Mouse (Mus musculus) adrenal gland, postnatal 4 days (tissue): ENCODE data around the gene Stat5a. TPM values are rescaled to one million over a fixed set of nuclear protein-coding genes. Genes with fewer than 3 reads are reported as not detected.

Experiments used
- DNase-seq, 2 experiments: peaks; one replicate each; pipeline ENCODE4 v3.0.0; 2021 to 2022; ENCODE audit warnings: low spot score in 2 of 2, mixed read lengths in 2 of 2
- total RNA-seq, 2 experiments: library from RNA; stranded (reverse); gene quantifications; 2 replicates each; pipeline ENCODE4 v1.2.3; 2021

Gene Stat5a
- total RNA-seq, 2 experiments from 2014 or later: 34.1 to 42.1 TPM

DNA sequence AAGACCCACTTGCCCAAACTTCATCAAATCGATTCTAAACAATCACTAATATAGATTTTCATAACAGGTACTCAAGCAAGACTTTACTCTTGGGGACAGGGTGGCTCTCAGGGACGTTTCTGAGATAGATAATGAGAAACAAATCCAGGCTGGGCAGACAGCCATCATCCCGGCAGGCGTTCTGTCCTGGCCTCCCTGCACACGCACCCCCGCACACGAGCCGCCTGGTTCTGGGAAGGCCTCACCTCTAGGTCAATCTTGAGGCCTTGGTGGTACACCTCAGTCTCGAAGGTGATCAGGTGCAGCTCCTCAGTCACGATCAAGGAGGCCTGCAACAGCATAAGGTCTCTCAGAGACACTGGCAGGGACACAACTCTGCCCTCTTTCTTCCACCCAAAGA lies 36.9 kb downstream of the Stat5a start:
- no peak for DNase-seq

DNA sequence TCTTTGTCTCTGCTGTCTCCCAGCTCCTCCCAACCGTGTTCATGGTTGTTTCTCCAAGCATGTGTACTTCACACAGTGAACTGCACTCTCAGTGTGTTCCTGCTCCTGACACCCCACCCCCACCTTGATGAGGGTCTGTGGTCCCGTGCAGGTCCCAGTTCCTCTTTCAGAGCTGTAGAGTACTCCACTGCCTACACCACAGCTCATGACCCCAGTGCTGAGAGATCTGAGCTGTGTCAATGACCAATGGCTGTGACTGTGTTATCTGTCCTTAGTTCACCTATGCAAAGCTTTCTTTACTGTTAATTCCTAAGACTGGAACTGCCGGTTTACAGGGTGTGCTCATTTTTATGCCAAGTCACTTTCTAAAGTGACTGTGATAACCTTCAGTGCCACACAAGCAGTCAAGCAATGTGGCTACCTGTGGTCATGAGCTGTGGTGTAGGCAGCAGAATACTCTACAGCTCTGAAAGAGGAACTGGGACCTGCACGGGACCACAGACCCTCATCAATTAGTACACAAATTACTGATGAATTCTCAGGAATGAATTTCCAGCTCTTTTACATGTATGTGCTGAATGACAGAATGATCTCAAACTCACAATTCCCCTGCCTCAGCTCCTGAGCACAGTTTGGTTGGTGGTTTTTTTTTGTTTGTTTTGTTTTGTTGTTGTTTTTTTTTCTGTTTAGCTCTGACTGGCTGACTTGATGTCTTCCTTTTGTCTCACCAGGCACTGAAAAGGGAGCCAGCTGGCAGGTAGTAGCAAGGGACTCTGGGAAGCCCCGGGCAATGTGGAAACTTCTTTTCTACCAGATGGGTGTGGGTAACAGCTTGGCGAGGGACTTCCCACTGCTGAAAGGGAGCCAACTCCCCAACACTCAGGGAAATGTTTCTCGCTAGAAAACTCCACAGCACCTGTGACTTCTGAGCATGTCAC lies 38.4 kb downstream of the Stat5a start:
- DNase-seq: no peak

DNA sequence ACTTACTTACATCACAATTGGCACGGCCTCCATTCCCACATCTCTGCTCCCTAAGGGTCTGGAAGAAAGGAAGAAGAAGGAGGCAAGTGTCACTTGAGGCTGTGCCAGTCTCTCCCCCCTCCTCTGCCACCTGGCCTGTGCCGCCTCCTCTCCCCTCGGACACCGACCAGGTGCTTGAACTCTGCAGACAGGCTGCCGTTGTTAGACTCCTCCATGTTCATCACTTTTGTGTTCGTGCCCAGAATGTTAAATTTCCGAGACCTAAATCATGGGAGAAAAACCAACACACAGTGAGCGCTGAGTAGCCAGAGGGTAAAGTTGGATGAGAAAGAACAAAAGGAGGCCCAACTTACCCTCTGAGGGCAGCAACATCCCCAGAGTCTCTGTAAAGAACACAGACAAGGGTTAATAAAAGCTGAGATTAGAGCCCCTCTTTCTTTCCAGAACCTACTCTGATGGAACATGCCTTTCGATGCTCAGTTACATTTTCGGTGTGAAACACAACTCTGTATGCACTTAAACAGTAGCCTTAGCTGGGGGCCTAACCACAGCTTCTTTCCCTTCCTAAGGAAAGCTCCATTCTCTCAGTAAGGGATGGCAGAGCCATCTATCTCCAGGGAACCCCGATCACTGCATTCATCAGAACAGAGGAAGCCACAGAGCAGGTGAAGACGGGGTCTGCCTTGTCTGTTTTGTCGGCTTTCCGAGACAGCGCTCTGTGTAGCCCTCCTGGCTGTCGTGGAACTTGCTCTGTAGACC lies 39.5 kb downstream of the Stat5a start:
- no peak for DNase-seq

DNA sequence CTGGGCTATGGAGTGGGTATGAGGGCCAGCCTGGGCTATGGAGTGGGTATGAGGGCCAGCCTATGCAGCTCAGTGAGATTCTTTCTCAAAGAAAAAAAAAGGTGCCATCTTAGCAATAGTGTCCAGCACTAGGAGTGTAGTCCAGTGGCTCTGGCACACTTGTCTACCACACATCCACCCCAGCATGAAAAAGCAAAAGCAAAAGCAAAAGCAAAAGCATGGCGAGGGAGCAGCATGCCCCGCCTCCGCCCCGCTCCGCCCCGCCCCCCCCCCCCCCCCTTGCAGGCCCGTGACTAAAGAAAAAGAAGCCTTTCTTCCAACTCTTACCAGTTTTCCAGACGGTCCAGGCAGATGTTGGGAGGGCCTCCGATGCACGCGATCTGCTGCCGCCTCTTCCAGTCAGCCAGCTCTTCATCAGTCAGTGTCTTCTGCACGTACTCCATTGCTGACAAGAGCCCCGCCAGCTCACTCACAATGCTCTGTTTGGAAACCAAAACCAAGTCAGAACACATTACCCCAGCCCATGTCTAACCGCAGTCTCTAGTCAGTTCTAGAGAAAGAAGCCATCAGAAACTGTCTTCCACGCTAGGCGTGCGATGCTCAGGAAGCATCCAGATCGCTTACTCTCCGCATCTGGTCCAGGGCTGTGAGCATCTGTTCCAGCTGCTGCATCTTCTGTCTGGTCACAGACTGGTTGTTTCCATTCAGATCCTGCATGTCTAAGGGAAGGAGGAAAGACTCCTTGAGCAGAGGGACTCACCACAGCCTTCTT lies 45.6 kb downstream of the Stat5a start:
- no peak for DNase-seq

DNA sequence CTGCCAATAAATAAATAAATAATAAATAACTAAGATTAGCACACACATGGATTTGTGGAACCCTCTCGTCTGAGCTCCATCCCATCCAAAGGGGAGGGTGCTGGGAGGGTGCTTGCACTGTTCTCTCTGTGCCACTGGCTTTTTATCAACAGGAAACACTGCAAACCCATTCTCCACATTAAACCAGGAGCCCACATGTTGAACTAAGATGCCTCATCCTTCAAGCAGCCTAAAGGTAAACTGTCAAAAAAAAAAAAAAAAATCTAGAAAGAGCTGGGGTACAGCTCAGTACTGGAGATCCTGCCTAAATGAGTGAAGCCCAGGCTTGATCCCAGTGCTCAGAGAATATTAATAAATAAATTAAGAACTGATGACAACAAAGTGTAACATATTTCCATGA lies 46.8 kb downstream of the Stat5a start:
- DNase-seq: no peak

DNA sequence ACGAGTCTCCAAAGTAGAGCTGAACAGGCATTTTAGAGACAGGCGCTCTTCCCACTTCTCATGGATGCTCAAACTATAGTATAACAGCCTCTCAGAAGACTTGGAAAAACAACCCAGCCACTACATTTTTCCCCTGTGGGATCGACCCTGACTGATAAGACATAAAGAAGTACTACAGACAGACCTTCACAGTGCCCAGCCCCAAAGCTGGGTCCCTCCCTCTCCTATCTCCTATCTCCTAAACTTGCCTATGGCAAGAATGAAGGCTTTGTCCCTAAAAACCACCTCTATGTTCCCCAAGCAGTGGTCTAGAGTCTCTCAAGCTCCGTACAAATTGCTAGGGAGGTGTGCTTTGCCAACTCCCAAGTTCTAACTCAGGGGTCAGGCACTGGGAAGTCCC lies 47.7 kb downstream of the Stat5a start:
- no peak for DNase-seq

DNA sequence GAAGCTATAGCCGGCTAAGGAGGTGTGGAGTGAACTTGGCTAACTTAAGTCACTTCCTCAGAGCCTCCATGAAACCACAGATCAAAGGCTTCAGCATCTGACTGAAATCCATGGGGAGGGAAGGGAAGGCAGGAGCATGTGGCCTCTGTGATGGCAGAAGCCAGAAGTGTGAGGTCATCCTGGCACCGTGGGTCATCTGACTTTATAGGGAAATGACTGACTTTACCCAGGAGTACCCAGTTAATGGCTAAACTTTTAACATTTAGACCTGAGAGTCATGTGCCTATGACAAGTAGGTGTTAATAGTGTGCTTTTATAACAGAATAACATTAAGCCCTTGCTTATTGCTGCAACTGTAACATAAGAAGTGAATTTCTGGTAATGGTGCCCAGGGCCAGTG lies 49.0 kb downstream of the Stat5a start:
- no peak for DNase-seq

DNA sequence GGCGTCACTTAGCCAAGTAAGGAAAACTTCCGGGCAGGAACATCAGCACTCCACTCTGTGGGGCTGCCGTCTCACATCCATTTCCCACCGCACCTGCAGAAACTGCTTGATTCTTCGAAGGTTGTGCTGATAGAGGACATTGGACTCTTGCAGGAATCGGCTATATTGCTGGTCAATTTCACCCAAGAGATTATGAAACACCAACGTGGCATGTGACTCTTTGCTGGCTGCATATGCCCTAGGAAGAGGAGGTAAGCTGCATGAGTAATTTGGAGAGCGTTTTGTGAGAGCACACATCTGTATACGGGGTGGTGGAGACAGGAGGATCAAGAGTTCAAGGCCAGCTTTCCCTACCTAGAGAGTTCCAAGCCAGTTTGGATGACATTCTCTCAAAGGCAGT lies 49.4 kb downstream of the Stat5a start:
- DNase-seq: no peak

DNA sequence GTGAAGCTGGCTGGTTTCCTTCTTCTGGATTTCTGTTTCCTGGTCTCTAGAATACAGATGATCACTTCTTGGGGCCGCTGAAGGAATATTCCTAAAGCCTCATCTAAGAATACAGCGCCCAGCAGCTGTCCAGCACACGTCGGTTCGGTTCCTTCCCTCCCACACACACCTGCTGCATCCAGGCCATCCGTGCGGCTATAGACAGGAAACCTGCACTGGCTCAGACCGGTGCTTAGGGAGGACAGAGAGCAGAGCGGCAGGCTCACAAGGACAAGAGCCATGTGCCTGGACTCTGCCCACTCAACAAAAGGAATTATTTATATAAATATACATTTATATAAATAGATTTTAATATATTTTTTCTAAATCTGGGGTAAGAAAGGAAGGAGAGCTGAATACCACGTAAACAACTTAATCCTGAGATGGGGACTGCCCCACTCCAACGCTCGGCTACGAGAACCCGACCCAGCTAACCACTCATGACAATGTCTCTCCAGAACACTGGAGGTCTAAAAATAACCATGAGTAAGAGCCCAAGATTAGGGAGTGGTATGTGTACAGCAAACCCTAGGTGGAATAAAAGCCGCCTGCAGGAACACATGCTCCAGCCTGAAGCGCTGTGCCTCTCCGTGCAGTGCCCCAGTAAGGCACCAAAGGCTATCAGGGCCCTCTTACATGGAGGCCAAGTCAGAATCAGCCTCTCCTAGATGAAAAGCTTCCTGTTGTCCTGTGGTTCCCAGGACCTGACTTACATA lies 53.4 kb downstream of the Stat5a start:
- DNase-seq: no peak

DNA sequence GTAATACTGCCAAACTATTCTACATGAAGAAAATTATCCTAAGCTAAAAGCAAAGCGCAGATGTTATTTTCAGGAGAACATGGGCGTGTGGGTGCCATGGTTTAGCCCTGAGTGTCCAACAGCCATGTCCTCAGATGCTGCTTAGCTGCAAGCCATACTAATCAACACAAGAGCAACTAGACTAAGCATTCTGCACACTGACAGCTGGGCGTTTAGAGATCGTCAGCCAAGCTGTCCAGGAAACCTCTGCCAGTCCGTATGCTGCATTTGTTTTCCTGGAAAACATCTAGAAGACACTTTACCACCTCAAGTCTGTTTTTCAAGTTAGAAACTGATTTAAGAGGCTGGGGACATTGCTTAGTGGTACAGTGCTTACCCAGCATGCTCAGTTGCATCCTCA lies 55.3 kb downstream of the Stat5a start:
- no peak for DNase-seq

DNA sequence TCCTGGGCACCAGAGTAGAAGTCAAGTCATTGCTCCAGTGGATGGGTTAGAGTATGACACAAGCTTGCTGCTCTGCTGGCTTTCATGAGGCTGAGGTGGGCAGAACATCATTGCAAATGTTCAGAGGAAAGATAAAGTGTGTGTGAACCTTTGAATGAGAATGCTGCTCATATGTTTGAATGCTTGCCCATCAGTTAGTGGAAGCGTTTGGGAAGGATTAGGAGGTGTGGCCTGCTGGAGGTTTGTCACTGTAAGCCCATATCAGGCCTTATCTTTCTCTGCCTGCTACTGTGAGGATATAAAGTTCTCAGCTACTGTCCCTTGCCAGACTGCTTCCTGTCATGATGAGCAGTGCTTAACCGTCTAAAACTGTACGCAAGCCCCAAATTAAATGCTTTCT lies 55.9 kb downstream of the Stat5a start:
- no peak for DNase-seq

DNA sequence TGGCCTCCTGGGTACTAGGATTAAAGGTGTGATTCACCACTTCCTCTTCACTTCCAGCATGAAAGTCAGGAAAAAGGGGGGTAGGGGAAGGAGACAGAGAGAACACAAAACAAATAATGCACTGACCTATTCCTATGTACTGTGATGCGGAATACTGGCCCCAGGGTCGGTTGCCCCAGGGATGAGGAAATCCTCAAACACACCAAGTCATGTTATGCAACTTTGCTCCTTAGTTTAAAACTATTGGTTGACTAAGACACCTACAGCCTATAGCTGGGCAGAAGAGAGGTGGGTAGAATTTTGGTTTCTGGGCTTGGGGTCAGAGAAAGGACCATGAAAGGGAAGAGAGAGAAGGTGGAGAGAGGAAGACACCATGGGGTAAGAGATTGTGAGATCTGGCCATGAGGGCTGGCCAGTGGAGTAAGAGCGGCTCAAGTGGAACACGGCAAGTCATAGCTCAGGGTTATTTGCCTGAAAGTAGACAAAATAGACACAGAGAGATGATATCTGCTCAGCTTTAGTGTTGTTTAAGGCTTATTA lies 57.4 kb downstream of the Stat5a start:
- no peak for DNase-seq

DNA sequence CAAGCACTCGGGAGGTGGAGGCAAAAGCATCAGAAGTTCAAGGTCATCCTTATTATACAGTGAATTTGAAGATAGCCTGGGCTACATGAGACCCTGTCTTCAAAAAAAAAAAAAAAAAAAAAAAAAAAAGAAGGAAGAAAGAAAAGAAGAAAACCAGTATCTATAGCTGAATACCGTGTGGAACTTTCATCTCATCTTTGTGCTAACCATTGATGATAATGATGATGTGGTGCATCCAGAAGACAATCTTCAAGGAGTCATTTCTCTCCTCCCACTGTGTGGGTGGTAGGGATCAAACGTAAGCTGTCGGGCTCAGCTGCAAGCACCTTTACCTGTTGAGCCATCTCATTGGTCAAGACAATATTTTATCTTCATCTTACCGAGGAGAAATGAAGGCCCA lies 58.9 kb downstream of the Stat5a start:
- DNase-seq: no peak

DNA sequence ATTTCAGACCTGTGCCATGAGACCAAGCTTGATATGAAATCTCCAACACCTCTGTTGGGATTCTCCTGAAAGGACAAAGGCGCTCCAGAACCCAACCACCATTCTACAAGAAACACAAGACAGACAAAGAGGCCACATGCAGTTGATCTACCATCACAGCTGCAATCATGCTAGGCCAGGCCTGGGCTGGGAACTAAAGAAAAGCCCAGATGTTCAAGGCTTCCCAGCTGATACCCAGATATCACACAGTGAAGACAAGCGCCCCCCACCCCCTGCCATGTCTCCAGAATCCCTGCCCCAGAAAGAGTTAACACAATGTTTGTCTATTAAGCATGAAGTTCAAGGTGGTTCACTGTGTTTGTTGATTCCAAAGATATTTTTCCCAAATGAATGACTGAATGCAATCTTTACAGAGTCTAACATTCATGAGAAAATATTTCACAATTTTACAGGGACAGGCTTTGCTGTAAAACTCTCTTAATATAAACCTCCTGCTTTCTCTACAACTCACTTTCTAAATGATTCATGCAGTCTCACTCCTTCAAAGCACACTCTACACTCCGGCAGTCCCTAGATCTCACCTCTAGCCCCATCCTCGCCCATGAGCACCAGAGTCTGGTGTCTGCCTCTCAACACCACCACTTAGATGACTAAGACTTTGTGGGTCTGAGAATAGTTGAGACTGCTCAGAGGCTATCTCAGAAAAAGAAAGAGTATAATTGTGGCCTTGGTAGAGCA lies 61.9 kb downstream of the Stat5a start:
- DNase-seq: no peak

DNA sequence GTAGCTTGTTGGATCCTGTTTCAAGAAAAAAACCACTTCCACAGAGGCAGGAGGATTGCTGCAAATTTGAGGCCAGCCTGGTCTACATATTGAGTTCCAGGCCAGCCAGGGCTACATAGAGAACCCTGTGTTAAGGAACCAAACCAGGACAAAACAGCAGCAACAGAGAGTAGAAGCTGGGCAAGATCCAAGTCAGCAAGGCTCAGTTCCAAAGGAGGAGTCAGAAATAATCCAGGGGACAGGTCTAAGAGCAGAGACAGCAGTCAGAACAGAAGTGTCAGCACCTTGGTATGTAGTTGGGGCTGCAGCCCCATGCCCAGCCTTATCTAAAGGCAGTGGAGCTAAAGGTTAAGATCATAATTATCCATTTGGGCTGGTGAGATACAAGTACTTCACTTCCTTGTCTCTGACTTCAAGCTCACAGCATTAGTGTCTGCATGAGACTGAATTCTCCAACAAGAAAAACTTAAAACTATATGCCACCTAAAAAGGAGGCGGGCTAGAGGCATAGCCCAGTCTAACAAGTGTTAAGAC lies 65.3 kb downstream of the Stat5a start:
- no peak for DNase-seq

DNA sequence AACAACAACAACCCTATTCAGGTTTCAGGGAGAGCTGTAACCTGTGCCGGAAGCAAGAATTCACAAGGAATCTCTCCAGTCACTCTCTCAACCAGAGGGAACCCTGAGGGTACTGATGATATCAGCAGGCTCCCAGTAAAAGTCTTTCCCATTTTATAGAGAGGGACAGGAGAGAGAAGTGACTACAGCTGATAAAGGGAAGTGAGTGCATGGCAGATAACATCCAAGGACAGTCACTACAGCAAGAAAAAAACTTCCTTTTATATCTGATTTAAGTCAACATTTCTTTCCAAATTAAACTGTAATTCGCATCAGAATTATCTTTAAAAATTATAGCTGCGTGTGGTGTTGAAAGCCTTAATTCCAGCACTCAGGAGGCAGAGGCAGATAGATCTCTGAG lies 68.2 kb downstream of the Stat5a start:
- DNase-seq: no peak

DNA sequence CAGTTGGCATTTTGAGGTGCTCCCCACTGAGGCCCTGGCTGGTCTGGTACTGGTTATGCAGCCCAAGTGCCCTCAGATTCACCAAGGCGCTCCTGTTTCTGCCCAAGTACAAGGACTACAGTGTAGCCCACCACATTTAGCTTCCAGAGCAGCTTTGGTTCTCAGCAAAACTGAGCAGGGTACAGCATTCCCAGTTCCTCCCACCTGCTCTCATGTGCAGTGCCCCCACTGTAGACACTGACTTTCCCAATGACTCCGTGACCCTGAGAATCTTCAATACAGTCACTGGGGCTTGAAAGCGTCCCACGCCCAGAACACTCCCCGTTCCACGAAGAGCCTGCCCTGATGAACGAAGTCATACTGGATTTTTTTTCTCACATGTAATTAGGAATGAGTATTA lies 71.5 kb downstream of the Stat5a start:
- DNase-seq: no peak

DNA sequence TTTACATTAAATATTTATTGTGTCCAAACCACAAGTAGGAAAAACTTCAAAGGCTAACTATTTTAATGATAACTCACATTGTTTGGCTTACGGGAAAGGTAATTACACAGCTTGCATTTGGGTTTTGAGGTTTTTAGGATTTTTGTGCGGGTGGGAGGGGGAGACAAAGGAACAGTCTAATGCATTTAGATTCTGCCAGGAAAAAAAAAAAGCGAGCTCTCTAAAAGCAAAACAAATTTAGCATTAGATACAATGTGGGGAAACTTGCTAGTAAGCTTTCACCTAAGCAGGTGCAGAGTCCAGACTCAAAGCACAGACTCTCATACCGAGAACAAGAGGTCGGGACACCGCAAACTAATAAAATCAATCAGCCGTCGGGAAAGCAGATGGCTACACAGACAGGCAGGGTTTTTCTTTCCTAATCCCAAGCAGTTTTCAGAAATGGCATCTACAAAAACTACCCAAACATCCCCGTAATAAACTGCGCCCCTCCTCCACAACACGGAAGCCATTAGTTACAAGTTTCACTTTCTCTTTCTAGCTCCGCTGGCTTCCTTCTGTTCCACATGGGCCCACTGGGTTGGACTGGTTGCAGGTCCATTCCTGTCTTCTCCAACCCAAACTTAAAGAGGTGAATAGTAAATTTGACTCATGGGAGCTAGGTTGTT lies 72.2 kb downstream of the Stat5a start:
- DNase-seq: no peak
